In the genomic region with DNA sequence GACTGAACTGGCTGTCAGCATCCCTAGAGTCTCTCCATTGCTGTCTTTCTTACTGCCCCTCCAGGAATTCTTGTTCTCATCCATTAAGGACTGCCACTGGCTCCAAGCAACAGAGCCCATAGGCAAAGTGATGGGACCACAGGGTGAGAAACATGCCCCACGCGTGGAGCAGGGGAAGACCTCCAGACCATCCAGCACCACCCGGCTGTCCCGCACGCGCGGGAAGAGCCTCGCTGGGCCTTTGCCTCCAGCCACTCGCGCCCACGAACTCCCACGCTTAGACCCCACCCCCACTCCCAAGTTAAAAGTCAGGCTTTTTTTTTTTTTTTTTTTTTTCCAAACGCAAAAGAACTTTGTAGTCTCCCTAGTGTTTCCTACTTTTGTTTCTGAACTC, we compare ENCODE assay signal across 8 mouse cellular contexts. TPM values are rescaled to one million over a fixed set of nuclear protein-coding genes. Genes with fewer than 3 reads are reported as not detected.
DNase-seq lines count a peak whose midpoint lies in the region; ATAC-seq and TF ChIP-seq lines count a peak whose summit lies in the region.

No protein-coding gene starts in this region.

- TF ChIP-seq POLR2A in heart, adult 2 months (IDR thresholded peaks at IDR 0.05; ENCODE audit: insufficient read depth, low read depth, low read length): no peak

- peaks cover 10% of the 10 kb centered on the region for H3K4me1 ChIP-seq in heart, adult 2 months (ENCODE audit: control insufficient read depth, insufficient read depth, low read length)
- peaks cover 19% of the 10 kb centered on the region; the same call in 1 of the 2 replicates for H3K4me1 ChIP-seq in brown adipose tissue, adult 24 weeks (ENCODE audit: control insufficient read depth, insufficient read depth, insufficient read length, low read length)
- 0 out of 2 replicates have a peak, but pooled peaks cover 2% of the 10 kb centered on the region for H3K4me1 ChIP-seq in hindbrain, embryonic 11.5 days (replicated peaks; ENCODE audit: control insufficient read depth, insufficient read depth, low read length)

- ATAC-seq in hindbrain, embryonic 11.5 days (ENCODE audit: low FRiP score): peak; percentile 22; the same call in 1 of the 2 replicates

- no peak for TF ChIP-seq EP300 in heart, adult 2 months (IDR thresholded peaks at IDR 0.05; ENCODE audit: insufficient read depth, low read depth, low read length)

- H3K9me3 ChIP-seq in hindbrain, embryonic 11.5 days (ENCODE audit: control insufficient read depth, low read length): no peaks in the 10 kb centered on the region

- TF ChIP-seq CTCF in heart, adult 2 months (IDR thresholded peaks at IDR 0.05): no peak

- no peaks in the 10 kb centered on the region for H3K79me2 ChIP-seq in heart, adult 2 months (replicated peaks; ENCODE audit: control insufficient read depth, insufficient read depth, low read length)

- peak; percentile 33 to 47 for DNase-seq in heart, adult 2 months
- no peak for DNase-seq in heart, postnatal 25 days (ENCODE audit: low spot score)
- peak; percentile 43 for DNase-seq in hindbrain, embryonic 11.5 days (ENCODE audit: low spot score)
- peak; percentile 49 for DNase-seq in lung, postnatal 10 days
- no peak for DNase-seq in urinary bladder, adult 18-20 months (ENCODE audit: low spot score in 2 of 2)
- DNase-seq in ovary, postnatal 36 days (ENCODE audit: low spot score): no peak
- DNase-seq in thymus, postnatal 4 days: no peak

- intact Hi-C loops in heart, adult 2 months (cut with DNase I): loop anchor here (5.0 kb wide), 1 partner anchor 45 kb away; no protein-coding TSS in a partner anchor
- intact Hi-C loops in heart, postnatal 25 days (cut with DNase I): loop anchor here (5.0 kb wide), 1 partner anchor 285 kb away; no protein-coding TSS in a partner anchor

- no peaks in the 10 kb centered on the region for H3K27me3 ChIP-seq in heart, adult 2 months (ENCODE audit: control insufficient read depth, insufficient read depth, low read length)
- peaks cover 7% of the 10 kb centered on the region; the same call in 1 of the 2 replicates for H3K27me3 ChIP-seq in hindbrain, embryonic 11.5 days (ENCODE audit: control insufficient read depth, insufficient read depth, low read length)

- peak overlapping the region; percentile 76 for H3K4me3 ChIP-seq in heart, adult 2 months
- peak overlapping the region; percentile 64 for H3K4me3 ChIP-seq in brown adipose tissue, adult 24 weeks (ENCODE audit: insufficient read depth, low read depth, low read length)
- H3K4me3 ChIP-seq in hindbrain, embryonic 11.5 days (ENCODE audit: low read depth, low read length): peak overlapping the region; percentile 55

- peaks cover 4% of the 10 kb centered on the region; the same call in 1 of the 2 replicates for H3K36me3 ChIP-seq in heart, adult 2 months (ENCODE audit: control insufficient read depth, insufficient read depth, low read length)
- H3K36me3 ChIP-seq in hindbrain, embryonic 11.5 days (ENCODE audit: control insufficient read depth, insufficient read depth, low read length): no peaks in the 10 kb centered on the region

- WGBS in heart, adult 2 months: 10% methylated on average over 13 of the region's 13 CpGs
- 1% methylated on average over 13 of the region's 13 CpGs for WGBS in hindbrain, embryonic 11.5 days

- peak overlapping the region; percentile 88 for H3K27ac ChIP-seq in heart, adult 2 months
- peak overlapping the region; percentile 86 for H3K27ac ChIP-seq in brown adipose tissue, adult 24 weeks (replicated peaks; ENCODE audit: low read depth, low read length)
- H3K27ac ChIP-seq in hindbrain, embryonic 11.5 days (ENCODE audit: low read depth, low read length): no peak overlapping the region

- peak overlapping the region; percentile 90 for H3K9ac ChIP-seq in heart, adult 2 months (ENCODE audit: low read depth, low read length)
- peak overlapping the region; percentile 60; the same call in 1 of the 2 replicates for H3K9ac ChIP-seq in hindbrain, embryonic 11.5 days (ENCODE audit: low read depth, low read length)

- peak overlapping the region; percentile 99 for H3K4me2 ChIP-seq in hindbrain, embryonic 11.5 days (replicated peaks; ENCODE audit: low read depth, low read length)

RNA-seq across cellular contexts. Expression of a gene that starts 0.7 kb away (rescaled TPM):
- 1 to 10 TPM; 7.8 to 9.6 TPM for total RNA-seq in heart, adult 2 months (2021)
- polyA plus RNA-seq in heart, adult 2 months (2012; rRNA removed): 11.0 and 12.0 TPM in 2 replicates
- 10 to 100 TPM in 1 of 2 experiments, 1 to 10 TPM in 1; 9.9 to 10.5 TPM for total RNA-seq in heart, postnatal 25 days (2021)
- 2.1 and 2.5 TPM in 2 replicates for polyA plus RNA-seq in brown adipose tissue, adult 24 weeks (2012; ENCODE audit: insufficient read depth, insufficient read length, missing spikeins)
- 2.9 and 3.2 TPM in 2 replicates for polyA plus RNA-seq in hindbrain, embryonic 11.5 days (2014; fragmentation: Nextera tagmentation; extraction: Ambion mirVana)

RNA-seq across cellular contexts. Expression of a gene that starts 21.7 kb away (rescaled TPM):
- not detected for total RNA-seq in heart, adult 2 months (2021)
- not detected in 2 replicates for polyA plus RNA-seq in heart, adult 2 months (2012; rRNA removed)
- not detected for total RNA-seq in heart, postnatal 25 days (2021)
- not detected in 2 replicates for polyA plus RNA-seq in brown adipose tissue, adult 24 weeks (2012; ENCODE audit: insufficient read depth, insufficient read length, missing spikeins)
- polyA plus RNA-seq in hindbrain, embryonic 11.5 days (2014; fragmentation: Nextera tagmentation; extraction: Ambion mirVana): not detected in 2 replicates

RNA-seq across cellular contexts. Expression of a gene that starts 39.9 kb away (rescaled TPM):
- total RNA-seq in heart, adult 2 months (2021): 1 to 10 TPM in 1 of 2 experiments, under 1 TPM in 1; 0.75 to 1.0 TPM
- polyA plus RNA-seq in heart, adult 2 months (2012; rRNA removed): 0.85 and 0.86 TPM in 2 replicates
- total RNA-seq in heart, postnatal 25 days (2021): 1 to 10 TPM in 1 of 2 experiments, under 1 TPM in 1; 0.87 to 1.2 TPM
- polyA plus RNA-seq in brown adipose tissue, adult 24 weeks (2012; ENCODE audit: insufficient read depth, insufficient read length, missing spikeins): 1.6 and 3.0 TPM in 2 replicates
- 1.3 and 4.2 TPM in 2 replicates for polyA plus RNA-seq in hindbrain, embryonic 11.5 days (2014; fragmentation: Nextera tagmentation; extraction: Ambion mirVana)

Comparison
In these comparisons a context has a peak if more than half of its experiments do, and no peak if none do; other contexts are left out.
1. DNase-seq: peak in heart, adult 2 months (2 of 2), hindbrain, embryonic 11.5 days (single experiment) and lung, postnatal 10 days (single experiment); none in heart, postnatal 25 days (single experiment), urinary bladder, adult 18-20 months (0 of 2), ovary, postnatal 36 days (single experiment) and thymus, postnatal 4 days (single experiment).
2. Peak in every context shown above with its lines, with median percentiles within 50 percentile points of each other: H3K4me3 ChIP-seq.